Mouse (Mus musculus) spleen, adult 2 months (tissue): Measurements from ENCODE around the gene Pam.

Experiments
- CTCF ChIP-seq: fragments of 200-500 bp; IDR thresholded peaks from 2 replicates; pipeline ENCODE4 v1.5.1; 2011; ENCODE audit warnings: mild to moderate bottlenecking, inconsistent platforms; ENCODE audit not compliant: insufficient read depth, insufficient read length, insufficient replicate concordance; ENCODE audit errors: extremely low read depth
- POLR2A ChIP-seq: fragments of 200-500 bp; IDR thresholded peaks from 2 replicates; pipeline ENCODE4 v1.6.1; 2011; ENCODE audit warnings: low read depth, low read length, inconsistent platforms

GRCm38 (mm10) chr1:97997088-97997487, 98.4 kb downstream of the Pam start:
- TF ChIP-seq CTCF (no peak), POLR2A (no peak)
